Mouse (Mus musculus) spleen, adult 2 months (tissue): ENCODE results near the gene Plgrkt. TPM values are rescaled to one million over a fixed set of nuclear protein-coding genes. Genes with fewer than 3 reads are reported as not detected.

Source experiments
- DNase-seq, 2 experiments: peaks; one replicate each; pipeline versions ENCODE4 v3.0.0 to v3.0.0-alpha.2; 2012 to 2021; ENCODE audit warnings: low spot score in 2 of 2, low read depth in 1 of 2
- H3K27ac ChIP-seq: fragments of 200-500 bp; 2 replicates; pipeline ENCODE4 v1.5.1; 2012; ENCODE audit warnings: low read length, inconsistent platforms; ENCODE audit not compliant: insufficient read depth
- H3K27me3 ChIP-seq: fragments of 200-500 bp; 2 replicates; pipeline ENCODE4 v1.6.1; 2012; ENCODE audit warnings: mild to moderate bottlenecking, moderate library complexity, low read length, inconsistent platforms; ENCODE audit not compliant: control insufficient read depth, insufficient read depth
- H3K36me3 ChIP-seq: fragments of 200-500 bp; 2 replicates; pipeline ENCODE4 v1.6.1; 2012; ENCODE audit warnings: mild to moderate bottlenecking, low read length, inconsistent platforms; ENCODE audit not compliant: control insufficient read depth, insufficient read depth
- H3K4me1 ChIP-seq: fragments of 200-500 bp; 2 replicates; pipeline ENCODE4 v1.6.1; 2011; ENCODE audit warnings: inconsistent platforms; ENCODE audit not compliant: control insufficient read depth, insufficient read depth, insufficient read length
- H3K4me3 ChIP-seq: fragments of 200-500 bp; 2 replicates; pipeline ENCODE4 v1.5.1; 2011; ENCODE audit warnings: mild to moderate bottlenecking, inconsistent platforms; ENCODE audit not compliant: insufficient read depth, insufficient read length; ENCODE audit errors: extremely low read depth
- CTCF ChIP-seq: fragments of 200-500 bp; IDR thresholded peaks from 2 replicates; pipeline ENCODE4 v1.5.1; 2011; ENCODE audit warnings: mild to moderate bottlenecking, inconsistent platforms; ENCODE audit not compliant: insufficient read depth, insufficient read length, insufficient replicate concordance; ENCODE audit errors: extremely low read depth
- POLR2A ChIP-seq: fragments of 200-500 bp; IDR thresholded peaks from 2 replicates; pipeline ENCODE4 v1.6.1; 2011; ENCODE audit warnings: low read depth, low read length, inconsistent platforms
- WGBS: fragments of 180-500 bp; shearing (Covaris S2); methylation state at CpG from one replicate; pipeline ENCODE4 v1.1.7; 2018; 5-methylcytosine and 5-hydroxymethylcytosine counted together
- polyA plus RNA-seq: library from polyadenylated mRNA; depleted of rRNA; stranded (reverse); fragments of >200 nt; gene quantifications from 2 replicates; pipeline ENCODE4 v1.2.3, GENCODE M21; 2012

Gene Plgrkt
- polyA plus RNA-seq, 1 experiment: 55.6 TPM

- Histone ChIP-seq H3K4me3 (peak overlapping the region; percentile 67), H3K36me3 (peaks cover 19% of the 10 kb centered on the region), H3K27ac (peak overlapping the region; percentile 88), H3K4me1 (peaks cover 2% of the 10 kb centered on the region; the same call in 1 of the 2 replicates), H3K27me3 (no peaks in the 10 kb centered on the region)
- no peak for DNase-seq
- 6% methylated on average over 4 of the region's 4 CpGs for WGBS
- TF ChIP-seq POLR2A (no peak), CTCF (no peak)
Observed at GRCm38 (mm10) chr19:29372138-29372537, 4.9 kb upstream of the Plgrkt start.

GRCm38 (mm10) chr19:29371284-29372081 is 4.3 kb upstream of the Plgrkt start:
- TF ChIP-seq CTCF (no peak), POLR2A (no peak)
- Histone ChIP-seq H3K4me1 (peaks cover 2% of the 10 kb centered on the region; the same call in 1 of the 2 replicates), H3K27ac (peak overlapping the region; percentile 88), H3K36me3 (peaks cover 16% of the 10 kb centered on the region), H3K27me3 (no peaks in the 10 kb centered on the region), H3K4me3 (peak overlapping the region; percentile 67)
- DNase-seq: no peak
- WGBS: 31% methylated on average over 18 of the region's 18 CpGs

GRCm38 (mm10) chr19:29370545-29371283 is 3.5 kb upstream of the Plgrkt start:
- DNase-seq: no peak
- TF ChIP-seq POLR2A: no peak
- no peak for TF ChIP-seq CTCF
- no peaks in the 10 kb centered on the region for H3K27me3 ChIP-seq
- H3K4me1 ChIP-seq: peaks cover 5% of the 10 kb centered on the region
- H3K36me3 ChIP-seq: peaks cover 11% of the 10 kb centered on the region; the same call in 1 of the 2 replicates
- H3K27ac ChIP-seq: no peak overlapping the region
- WGBS: 76% methylated on average over 7 of the region's 7 CpGs
- no peak overlapping the region for H3K4me3 ChIP-seq

- H3K27ac ChIP-seq: no peak overlapping the region
- H3K36me3 ChIP-seq: peaks cover 8% of the 10 kb centered on the region; the same call in 1 of the 2 replicates
- DNase-seq: no peak
- H3K27me3 ChIP-seq: no peaks in the 10 kb centered on the region
- peaks cover 5% of the 10 kb centered on the region for H3K4me1 ChIP-seq
- H3K4me3 ChIP-seq: no peak overlapping the region
- no peak for TF ChIP-seq CTCF
- no peak for TF ChIP-seq POLR2A
- WGBS: 65% methylated on average over 12 of the region's 12 CpGs
Observed at GRCm38 (mm10) chr19:29370112-29370511, 2.9 kb upstream of the Plgrkt start.

GRCm38 (mm10) chr19:29368671-29369309 is 1.6 kb upstream of the Plgrkt start:
- peaks cover 9% of the 10 kb centered on the region for H3K4me1 ChIP-seq
- H3K27me3 ChIP-seq: no peaks in the 10 kb centered on the region
- TF ChIP-seq CTCF (no peak), POLR2A (no peak)
- no peak for DNase-seq
- 37% methylated on average over 3 of the region's 3 CpGs for WGBS
- H3K27ac ChIP-seq: peak overlapping the region; percentile 60; the same call in 1 of the 2 replicates
- H3K4me3 ChIP-seq: peak overlapping the region; percentile 40; the same call in 1 of the 2 replicates
- H3K36me3 ChIP-seq: peaks cover 2% of the 10 kb centered on the region; the same call in 1 of the 2 replicates

- Histone ChIP-seq H3K4me3 (0 out of 2 replicates have a peak overlapping the region, but pooled peaks have one; percentile 27), H3K36me3 (no peaks in the 10 kb centered on the region), H3K4me1 (peaks cover 9% of the 10 kb centered on the region), H3K27ac (no peak overlapping the region), H3K27me3 (no peaks in the 10 kb centered on the region)
- TF ChIP-seq POLR2A (no peak), CTCF (no peak)
- WGBS: 63% methylated on average over 2 of the region's 2 CpGs
- DNase-seq: no peak
Observed at GRCm38 (mm10) chr19:29368041-29368440, 851 bp upstream of the Plgrkt start.
